13 mouse cellular contexts compared by ENCODE assay signal in the genomic region with DNA sequence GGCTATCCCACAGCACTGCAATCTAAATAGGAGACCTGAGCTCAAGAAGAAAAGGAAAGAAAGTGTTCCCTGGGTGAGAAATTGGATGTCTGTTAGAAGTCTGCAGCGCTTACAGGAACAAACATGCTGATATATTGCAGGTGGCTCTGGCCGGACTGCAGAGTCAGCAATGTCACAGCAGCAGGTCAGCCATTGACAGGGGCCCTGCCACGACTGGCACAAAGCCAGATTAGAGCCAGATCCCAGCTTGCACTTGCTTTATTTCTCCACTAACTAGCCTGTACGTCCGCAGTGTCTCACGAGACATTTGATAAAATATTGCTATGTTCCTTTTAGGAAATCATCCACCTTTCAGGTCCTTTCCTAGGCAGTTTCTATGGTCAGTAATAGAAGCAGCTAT.
DNase-seq lines count a peak whose midpoint lies in the region; ATAC-seq and TF ChIP-seq lines count a peak whose summit lies in the region.
"Had no signal": no experiment of that assay in that cellular context is flagged by ENCODE, and none has a peak within 500 bp of the region (broad histone marks: within the 10 kb centered on the region; RNA-seq: fewer than 3 reads in every experiment).

No protein-coding gene starts in this region.

- no peak overlapping the region for H3K4me3 ChIP-seq in cerebellum, adult 2 months (replicated peaks; ENCODE audit: insufficient read depth, low read depth, low read length)
- no peak overlapping the region for H3K4me3 ChIP-seq in hindbrain, embryonic 13.5 days
- H3K4me3 ChIP-seq: erythroblast, embryonic 14.5 days; left cerebral cortex, adult 2 months had no signal

- H3K27me3 ChIP-seq in cerebellum, adult 2 months (ENCODE audit: control insufficient read depth, insufficient read depth, low read length), result no peaks in the 10 kb centered on the region
- H3K27me3 ChIP-seq in hindbrain, embryonic 13.5 days, result no peaks in the 10 kb centered on the region

- peaks cover 5% of the 10 kb centered on the region for H3K4me1 ChIP-seq in cerebellum, adult 2 months (ENCODE audit: control insufficient read depth, insufficient read depth, low read length)
- peaks cover 5% of the 10 kb centered on the region; the same call in 1 of the 2 replicates for H3K4me1 ChIP-seq in hindbrain, embryonic 13.5 days (replicated peaks)

- no peaks in the 10 kb centered on the region for H3K36me3 ChIP-seq in hindbrain, embryonic 13.5 days

- no peak for TF ChIP-seq CTCF in cerebellum, adult 2 months (IDR thresholded peaks at IDR 0.05; ENCODE audit: borderline replicate concordance, insufficient read depth, low read depth, low read length)

- H3K9ac ChIP-seq in hindbrain, embryonic 13.5 days, result no peak overlapping the region
- H3K9ac ChIP-seq: lung, embryonic 14.5 days had no signal

- H3K4me2 ChIP-seq in hindbrain, embryonic 13.5 days, result no peak overlapping the region
- H3K4me2 ChIP-seq: lung, embryonic 14.5 days; midbrain, embryonic 11.5 days had no signal

- 4% methylated on average over 6 of the region's 6 CpGs for WGBS in cerebellum, adult 2 months
- WGBS in hindbrain, embryonic 13.5 days, result 57% methylated on average over 6 of the region's 6 CpGs

- no peak for ATAC-seq in hindbrain, embryonic 13.5 days (ENCODE audit: low FRiP score)
- ATAC-seq: inflammation-experienced regulatory T-cells, adult 6 months had no signal

- H3K27ac ChIP-seq in cerebellum, adult 2 months (ENCODE audit: insufficient read depth, low read length), result no peak overlapping the region
- 0 out of 2 replicates have a peak overlapping the region, but pooled peaks have one; percentile 0 for H3K27ac ChIP-seq in hindbrain, embryonic 13.5 days
- H3K27ac ChIP-seq: left cerebral cortex, adult 2 months had no signal

- H3K9me3 ChIP-seq in hindbrain, embryonic 13.5 days, result no peaks in the 10 kb centered on the region

- DNase-seq in adrenal gland, postnatal 14 days, result peak; percentile 27
- no peak for DNase-seq in adrenal gland, adult 2 months
- peak; percentile 23 to 45 for DNase-seq in kidney, postnatal 25 days
- DNase-seq in kidney, adult 11 months, result no peak
- peak; percentile 72 to 85 for DNase-seq in cerebellum, adult 2 months
- DNase-seq in urinary bladder, postnatal 14 days (ENCODE audit: low spot score), result no peak
- DNase-seq in left cerebral cortex, adult 9 months (ENCODE audit: low spot score in 2 of 2), result no peak
- DNase-seq: lung, embryonic 14.5 days had no signal

- TF ChIP-seq POLR2A in cerebellum, adult 2 months (IDR thresholded peaks at IDR 0.05; ENCODE audit: borderline replicate concordance, insufficient read depth, low read length), result no peak

Comparison
In these comparisons a context has a peak if more than half of its experiments do, and no peak if none do; other contexts are left out.
1. DNase-seq: peak in adrenal gland, postnatal 14 days (single experiment), kidney, postnatal 25 days (2 of 2) and cerebellum, adult 2 months (2 of 2); none in adrenal gland, adult 2 months (single experiment), kidney, adult 11 months (single experiment), urinary bladder, postnatal 14 days (single experiment) and left cerebral cortex, adult 9 months (0 of 2).